Mouse (Mus musculus) forebrain, embryonic 12.5 days (tissue): Measurements from ENCODE around the gene Ccdc141. TPM values are rescaled to one million over a fixed set of nuclear protein-coding genes. Genes with fewer than 3 reads are reported as not detected.
"Not testable (repeated sequence)": the region's sequence is repeated elsewhere in the genome, so short reads cannot be mapped to it uniquely, and the experiment has no call there.

Source experiments
- ATAC-seq: fragments of 200-750 bp; cut with Nextera tagmentation; 2 replicates; pipeline ENCODE4 v1.8.0; 2017; ENCODE audit warnings: moderate TSS enrichment; ENCODE audit not compliant: low FRiP score
- H3K27ac ChIP-seq: fragments of 300-500 bp; sonication (generic); 2 replicates; pipeline ENCODE4 v1.5.1; 2016; ENCODE audit warnings: mild to moderate bottlenecking
- H3K27me3 ChIP-seq: fragments of 300-500 bp; sonication (generic); 2 replicates; pipeline ENCODE4 v1.6.1; 2016; ENCODE audit warnings: mild to moderate bottlenecking
- H3K36me3 ChIP-seq: fragments of 300-500 bp; sonication (generic); replicated peaks from 2 replicates; pipeline ENCODE4 v1.6.1; 2016; ENCODE audit warnings: mild to moderate bottlenecking
- H3K4me1 ChIP-seq: fragments of 300-500 bp; sonication (generic); 2 replicates; pipeline ENCODE4 v1.6.1; 2016
- H3K4me2 ChIP-seq: fragments of 300-500 bp; sonication (generic); 2 replicates; pipeline ENCODE4 v1.6.1; 2016; ENCODE audit warnings: mild to moderate bottlenecking, moderate library complexity
- H3K4me3 ChIP-seq: fragments of 300-500 bp; sonication (generic); replicated peaks from 2 replicates; pipeline ENCODE4 v1.5.1; 2016; ENCODE audit warnings: mild to moderate bottlenecking
- H3K9ac ChIP-seq: fragments of 300-500 bp; sonication (generic); 2 replicates; pipeline ENCODE4 v1.6.1; 2016; ENCODE audit warnings: mild to moderate bottlenecking
- H3K9me3 ChIP-seq: fragments of 300-500 bp; sonication (generic); 2 replicates; pipeline ENCODE4 v1.6.1; 2016
- WGBS: fragments of 180-500 bp; shearing (Covaris S2); methylation state at CpG from one replicate; pipeline ENCODE4 v1.1.7; 2016; 5-methylcytosine and 5-hydroxymethylcytosine counted together
- polyA plus RNA-seq: library from polyadenylated mRNA; unstranded; fragments of >200 nt; fragmentation: Nextera tagmentation; extraction: Ambion mirVana; gene quantifications from 2 replicates; pipeline ENCODE4 v1.2.1, GENCODE M21; 2016

The Ccdc141 gene
- polyA plus RNA-seq, 1 experiment from 2014 or later, result 3.6 TPM

- Histone ChIP-seq H3K36me3 (no peaks in the 10 kb centered on the region), H3K9me3 (no peaks in the 10 kb centered on the region), H3K4me3 (no peak overlapping the region), H3K9ac (no peak overlapping the region), H3K27me3 (no peaks in the 10 kb centered on the region), H3K4me2 (no peak overlapping the region), H3K4me1 (no peaks in the 10 kb centered on the region), H3K27ac (no peak overlapping the region)
- WGBS, result 91% methylated on average over 4 of the region's 4 CpGs
- no peak for ATAC-seq
Measured at GRCm38 (mm10) chr2:77034112-77034511, 136.3 kb downstream of the Ccdc141 start.

DNA sequence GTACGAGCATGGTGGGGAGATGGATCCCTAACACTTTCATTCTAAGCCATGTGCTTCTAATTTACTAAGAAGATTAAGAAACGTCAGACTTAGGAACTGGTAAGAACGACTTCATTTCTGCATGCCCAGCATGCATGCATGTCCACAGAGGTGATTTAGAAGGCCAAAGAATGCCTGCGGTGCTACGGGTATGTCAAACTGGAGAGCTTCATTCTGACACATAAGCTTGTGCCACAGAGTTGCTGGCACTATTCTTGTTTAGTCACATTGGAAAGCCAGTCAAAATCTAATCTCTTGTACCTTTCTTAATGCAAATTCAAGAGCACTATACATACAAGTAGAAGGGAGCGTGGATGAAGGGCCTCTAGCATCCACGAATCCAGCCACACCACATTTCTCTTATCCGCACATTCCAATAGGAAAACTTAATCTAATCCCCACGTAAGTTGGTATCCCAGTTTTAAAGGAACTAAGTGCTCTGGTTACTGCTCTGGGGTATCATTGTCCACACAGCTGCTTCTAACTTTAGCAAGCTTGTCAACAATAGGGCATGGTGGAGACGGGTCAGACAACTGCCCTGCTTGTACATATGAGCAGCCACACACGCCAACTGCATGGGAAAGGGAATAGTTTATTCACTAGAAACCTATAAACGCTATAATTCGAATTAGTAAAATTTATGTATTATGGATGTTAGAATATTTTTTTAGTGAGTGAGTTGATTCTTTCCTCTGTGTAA, 136.9 kb downstream of the Ccdc141 start:
- 81% methylated on average over 13 of the region's 13 CpGs for WGBS
- H3K4me2 ChIP-seq, result no peak overlapping the region

GRCm38 (mm10) chr2:77020649-77021048, 149.8 kb downstream of the Ccdc141 start:
- no peaks in the 10 kb centered on the region for H3K27me3 ChIP-seq
- no peaks in the 10 kb centered on the region for H3K36me3 ChIP-seq
- H3K9ac ChIP-seq, result no peak overlapping the region
- H3K27ac ChIP-seq, result no peak overlapping the region
- no peak overlapping the region for H3K4me3 ChIP-seq
- H3K4me1 ChIP-seq, result no peaks in the 10 kb centered on the region
- WGBS, result 86% methylated on average over 2 of the region's 2 CpGs
- H3K4me2 ChIP-seq, result no peak overlapping the region
- no peak for ATAC-seq
- H3K9me3 ChIP-seq, result no peaks in the 10 kb centered on the region

More for the DNA sequence above, 136.9 kb downstream of the Ccdc141 start:
- no peaks in the 10 kb centered on the region for H3K27me3 ChIP-seq
- no peak overlapping the region for H3K9ac ChIP-seq
- H3K36me3 ChIP-seq, result no peaks in the 10 kb centered on the region
- H3K4me3 ChIP-seq, result no peak overlapping the region
- no peaks in the 10 kb centered on the region for H3K4me1 ChIP-seq
- ATAC-seq, result no peak
- H3K9me3 ChIP-seq, result no peaks in the 10 kb centered on the region
- H3K27ac ChIP-seq, result no peak overlapping the region

DNA sequence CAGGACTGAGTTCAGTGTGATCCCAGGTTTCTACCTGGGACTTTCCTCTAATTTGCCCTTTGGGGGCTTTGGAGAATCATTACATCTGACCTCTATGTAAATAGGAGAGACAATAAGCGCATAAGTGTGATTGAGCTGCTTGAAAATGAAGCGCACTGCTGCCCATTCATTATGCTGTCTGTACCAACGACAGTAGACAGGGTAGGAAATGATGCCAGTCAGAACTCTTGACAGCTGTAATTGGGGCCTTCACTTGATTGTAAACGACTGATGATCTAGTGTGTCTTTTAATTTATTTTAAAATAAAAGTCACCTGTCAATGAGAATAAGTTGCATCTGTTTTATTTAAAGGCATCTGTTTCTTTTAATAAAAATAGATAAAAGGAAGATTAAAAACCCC, 152.7 kb downstream of the Ccdc141 start:
- no peaks in the 10 kb centered on the region for H3K4me1 ChIP-seq
- no peak for ATAC-seq
- no peak overlapping the region for H3K27ac ChIP-seq
- no peak overlapping the region for H3K9ac ChIP-seq
- no peak overlapping the region for H3K4me3 ChIP-seq
- 62% methylated on average over 4 of the region's 4 CpGs for WGBS
- no peaks in the 10 kb centered on the region for H3K9me3 ChIP-seq
- no peaks in the 10 kb centered on the region for H3K27me3 ChIP-seq
- H3K36me3 ChIP-seq, result no peaks in the 10 kb centered on the region
- no peak overlapping the region for H3K4me2 ChIP-seq

DNA sequence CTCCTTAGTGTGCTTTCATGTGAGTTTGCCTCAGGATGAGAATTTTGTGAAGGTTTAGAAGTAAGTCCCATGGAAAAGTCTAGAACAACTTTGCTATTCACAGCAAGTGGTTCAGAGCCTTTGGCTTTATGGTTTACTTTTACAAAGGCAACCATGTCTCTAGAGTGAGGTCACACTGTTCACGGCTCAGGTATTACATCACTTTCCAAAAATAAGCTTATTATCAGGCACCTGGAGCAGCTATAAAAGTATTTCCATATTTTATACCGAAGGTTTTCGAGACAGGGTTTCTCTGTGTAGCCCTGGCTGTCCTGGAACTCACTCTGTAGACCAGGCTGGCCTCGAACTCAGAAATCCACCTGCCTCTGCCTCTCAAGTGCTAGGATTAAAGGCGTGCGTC, 157.0 kb downstream of the Ccdc141 start:
- ATAC-seq, H3K27me3 ChIP-seq, H3K4me1 ChIP-seq, H3K9ac ChIP-seq, H3K27ac ChIP-seq, H3K36me3 ChIP-seq, H3K9me3 ChIP-seq, H3K4me2 ChIP-seq, H3K4me3 ChIP-seq: not testable (repeated sequence)
- 86% methylated on average over 6 of the region's 6 CpGs for WGBS

GRCm38 (mm10) chr2:77011981-77012380, 158.5 kb downstream of the Ccdc141 start:
- H3K27ac ChIP-seq, result no peak overlapping the region
- H3K27me3 ChIP-seq, result no peaks in the 10 kb centered on the region
- no peaks in the 10 kb centered on the region for H3K4me1 ChIP-seq
- no peak overlapping the region for H3K9ac ChIP-seq
- no peaks in the 10 kb centered on the region for H3K36me3 ChIP-seq
- WGBS, result 51% methylated on average over 5 of the region's 5 CpGs
- no peak overlapping the region for H3K4me3 ChIP-seq
- ATAC-seq, result no peak
- no peak overlapping the region for H3K4me2 ChIP-seq
- no peaks in the 10 kb centered on the region for H3K9me3 ChIP-seq

DNA sequence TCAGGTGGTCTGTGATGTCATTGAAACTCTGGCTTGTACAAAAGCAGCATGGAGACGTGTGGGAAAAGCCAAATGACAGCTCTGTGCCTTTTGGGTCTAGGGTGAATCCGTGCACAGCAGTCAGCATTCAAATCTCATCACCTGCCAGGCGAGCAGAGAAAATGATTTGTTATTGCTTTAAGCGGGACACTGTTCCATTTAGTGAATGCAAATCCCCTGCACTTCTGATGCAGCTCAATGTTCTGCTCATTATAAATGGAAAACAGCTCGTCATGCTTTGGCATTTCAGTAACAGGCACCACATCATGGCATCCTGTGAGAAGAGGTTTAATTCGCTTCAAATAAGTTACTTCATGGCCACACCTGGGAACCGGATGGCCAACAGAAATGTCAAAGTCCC, 163.4 kb downstream of the Ccdc141 start:
- 69% methylated on average over 7 of the region's 7 CpGs for WGBS
- Histone ChIP-seq H3K27me3 (no peaks in the 10 kb centered on the region), H3K4me2 (no peak overlapping the region), H3K9ac (no peak overlapping the region), H3K27ac (no peak overlapping the region), H3K9me3 (no peaks in the 10 kb centered on the region), H3K4me3 (no peak overlapping the region), H3K36me3 (no peaks in the 10 kb centered on the region), H3K4me1 (no peaks in the 10 kb centered on the region)
- ATAC-seq, result no peak

- no peaks in the 10 kb centered on the region for H3K9me3 ChIP-seq
Measured at GRCm38 (mm10) chr2:77003148-77003547, 167.3 kb downstream of the Ccdc141 start.

DNA sequence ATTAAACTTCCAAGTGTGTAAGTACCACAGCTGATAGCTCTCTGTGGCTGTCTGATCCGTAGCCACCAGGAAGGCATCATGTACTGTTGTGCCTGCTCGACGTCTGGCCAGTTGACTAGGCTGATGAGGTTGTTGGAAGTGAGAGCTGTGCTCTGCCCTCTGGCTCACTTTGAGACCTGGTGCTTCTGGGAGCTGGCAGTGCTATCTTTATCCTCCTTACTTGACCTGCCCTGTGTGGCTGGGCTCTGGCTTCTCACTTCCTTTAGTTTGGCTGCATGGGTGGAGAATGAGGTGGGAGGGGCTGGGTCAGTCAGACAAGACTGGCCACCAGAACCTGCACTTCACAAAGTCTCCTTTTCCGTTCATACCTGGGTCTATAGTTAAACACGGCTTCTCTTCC, 172.1 kb downstream of the Ccdc141 start:
- Histone ChIP-seq H3K36me3 (no peaks in the 10 kb centered on the region), H3K27ac (no peak overlapping the region), H3K9ac (no peak overlapping the region), H3K9me3 (no peaks in the 10 kb centered on the region), H3K4me3 (no peak overlapping the region), H3K4me2 (no peak overlapping the region), H3K27me3 (no peaks in the 10 kb centered on the region), H3K4me1 (no peaks in the 10 kb centered on the region)
- no peak for ATAC-seq
- WGBS, result 79% methylated on average over 5 of the region's 5 CpGs

More at GRCm38 (mm10) chr2:77003148-77003547, 167.3 kb downstream of the Ccdc141 start:
- H3K4me2 ChIP-seq, result no peak overlapping the region
- no peak for ATAC-seq
- H3K36me3 ChIP-seq, result no peaks in the 10 kb centered on the region
- H3K4me3 ChIP-seq, result no peak overlapping the region
- no peak overlapping the region for H3K9ac ChIP-seq
- no peaks in the 10 kb centered on the region for H3K4me1 ChIP-seq
- no peaks in the 10 kb centered on the region for H3K27me3 ChIP-seq
- H3K27ac ChIP-seq, result no peak overlapping the region
- 60% methylated on average over 2 of the region's 2 CpGs for WGBS

DNA sequence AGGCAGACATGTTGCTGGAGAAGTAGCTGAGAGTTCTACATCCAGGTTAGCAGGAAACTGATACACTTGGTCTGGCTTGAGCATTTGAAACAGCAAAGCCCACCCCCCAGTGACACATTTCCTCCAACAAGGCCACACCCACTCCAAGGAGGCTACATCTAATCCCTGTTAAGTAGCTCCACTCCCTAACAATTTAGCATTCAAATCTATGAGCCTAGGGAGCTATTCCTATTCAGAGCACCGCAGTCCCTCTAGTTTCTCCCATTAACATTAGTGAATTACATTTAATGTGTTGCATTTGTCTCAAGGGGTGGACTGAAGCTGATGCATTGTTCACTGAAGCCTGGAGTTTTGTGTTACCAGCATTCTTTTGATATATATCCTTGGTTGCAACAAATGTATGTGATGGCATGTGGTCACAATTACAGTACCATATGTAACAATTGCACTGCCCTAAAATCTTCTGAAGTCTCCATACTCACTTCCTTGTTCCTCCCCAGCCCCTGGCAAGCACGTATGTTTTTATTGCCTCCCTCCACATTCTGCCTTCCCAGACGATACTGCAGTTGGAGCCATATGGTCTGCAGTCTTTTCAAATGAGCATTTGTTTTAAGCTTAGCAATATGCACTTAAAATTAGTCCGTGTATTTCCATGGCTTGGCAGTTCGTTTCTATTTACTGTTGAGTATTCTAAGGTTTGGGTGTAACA, 177.8 kb downstream of the Ccdc141 start:
- WGBS, result 80% methylated on average over 5 of the region's 5 CpGs
- Histone ChIP-seq H3K4me1 (no peaks in the 10 kb centered on the region), H3K27me3 (no peaks in the 10 kb centered on the region), H3K9ac (no peak overlapping the region), H3K27ac (no peak overlapping the region), H3K36me3 (no peaks in the 10 kb centered on the region), H3K9me3 (no peaks in the 10 kb centered on the region), H3K4me3 (no peak overlapping the region), H3K4me2 (no peak overlapping the region)
- no peak for ATAC-seq

DNA sequence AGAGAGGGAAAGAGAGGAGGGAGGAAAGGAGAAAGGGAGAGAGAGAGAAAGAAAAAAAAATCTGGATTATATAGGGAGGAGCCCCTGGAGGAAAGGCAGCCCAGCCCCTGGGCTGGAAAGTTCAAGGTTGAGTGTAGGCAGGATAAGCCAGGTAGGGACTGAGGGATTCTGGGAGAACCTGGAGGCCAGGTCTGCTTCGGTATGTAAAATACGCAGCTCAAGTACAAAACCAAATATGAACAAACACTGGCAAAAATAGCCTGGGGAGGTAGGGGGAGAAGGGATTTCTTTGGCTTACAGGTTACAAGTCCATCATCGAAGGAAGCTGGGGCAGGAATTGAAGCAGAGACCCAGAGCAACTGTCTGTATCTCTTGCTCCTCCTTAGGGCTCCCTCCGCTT, 183.1 kb downstream of the Ccdc141 start:
- Histone ChIP-seq H3K4me1 (no peaks in the 10 kb centered on the region), H3K4me3 (no peak overlapping the region), H3K4me2 (no peak overlapping the region), H3K36me3 (no peaks in the 10 kb centered on the region), H3K27me3 (no peaks in the 10 kb centered on the region), H3K9me3 (no peaks in the 10 kb centered on the region), H3K9ac (no peak overlapping the region), H3K27ac (no peak overlapping the region)
- no peak for ATAC-seq
- 92% methylated on average over 4 of the region's 4 CpGs for WGBS

DNA sequence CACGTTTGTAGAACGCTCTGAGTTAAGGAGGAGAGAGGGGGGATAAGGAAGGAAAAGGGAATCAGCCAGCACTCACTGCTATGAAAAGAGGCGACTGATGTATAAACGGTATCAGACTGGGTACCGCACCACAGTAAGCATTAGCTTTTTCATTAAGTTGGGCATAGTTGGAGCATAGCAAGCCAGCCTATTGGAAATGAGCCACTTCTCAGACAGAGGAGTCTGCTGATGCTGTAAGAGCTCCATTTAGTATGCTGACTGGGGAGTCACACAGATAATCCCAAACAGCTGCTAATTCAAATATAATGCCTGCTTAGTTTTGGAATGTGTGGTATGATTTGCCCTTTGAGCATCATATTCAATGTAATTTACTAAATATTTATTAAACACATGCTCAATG, 186.1 kb downstream of the Ccdc141 start:
- no peaks in the 10 kb centered on the region for H3K4me1 ChIP-seq
- ATAC-seq, result no peak
- no peaks in the 10 kb centered on the region for H3K9me3 ChIP-seq
- H3K9ac ChIP-seq, result no peak overlapping the region
- H3K27ac ChIP-seq, result no peak overlapping the region
- H3K4me2 ChIP-seq, result no peak overlapping the region
- H3K36me3 ChIP-seq, result no peaks in the 10 kb centered on the region
- no peaks in the 10 kb centered on the region for H3K27me3 ChIP-seq
- WGBS, result 80% methylated on average over 5 of the region's 5 CpGs
- H3K4me3 ChIP-seq, result no peak overlapping the region

DNA sequence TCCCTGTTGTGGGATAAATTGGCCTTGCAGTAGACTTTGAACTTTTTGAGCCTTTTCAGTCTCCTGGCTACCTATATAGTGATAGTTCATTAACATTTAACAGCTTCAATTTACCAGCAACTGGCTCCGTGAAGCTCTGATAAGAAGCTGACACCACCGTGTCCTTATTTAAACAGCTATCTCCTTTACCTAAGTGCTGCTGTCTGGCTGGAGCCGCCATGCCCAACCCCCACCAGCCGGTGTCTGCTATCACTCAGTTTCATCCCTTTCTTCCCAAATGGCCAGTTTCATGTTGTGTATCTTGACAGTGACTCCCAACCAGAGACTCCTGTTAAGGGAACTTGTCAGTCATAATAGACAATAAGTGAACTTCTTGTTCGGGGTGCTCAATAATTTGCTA, 186.8 kb downstream of the Ccdc141 start:
- H3K4me3 ChIP-seq, result no peak overlapping the region
- WGBS, result 70% methylated on average over 5 of the region's 5 CpGs
- no peak for ATAC-seq

More for the DNA sequence above, 186.8 kb downstream of the Ccdc141 start:
- H3K4me2 ChIP-seq, result no peak overlapping the region
- no peaks in the 10 kb centered on the region for H3K9me3 ChIP-seq
- no peak overlapping the region for H3K9ac ChIP-seq
- no peaks in the 10 kb centered on the region for H3K27me3 ChIP-seq
- H3K36me3 ChIP-seq, result no peaks in the 10 kb centered on the region
- H3K27ac ChIP-seq, result no peak overlapping the region
- H3K4me1 ChIP-seq, result no peaks in the 10 kb centered on the region
